Mouse (Mus musculus): ENCODE results near the gene Rsc1a1.
A peak's percentile ranks its signal among the peaks of the same experiment; 100 is the strongest.

Rsc1a1 gene

GRCm38 (mm10) chr4:141694719-141695118 is 9.3 kb upstream of the Rsc1a1 start:
- DNase-seq (ENCODE audit: low spot score) = no peak

GRCm38 (mm10) chr4:141688505-141688904 is 3.1 kb upstream of the Rsc1a1 start:
- no peak for DNase-seq (ENCODE audit: low spot score)

GRCm38 (mm10) chr4:141686525-141686924 is 1.1 kb upstream of the Rsc1a1 start:
- DNase-seq (ENCODE audit: low spot score) = no peak

GRCm38 (mm10) chr4:141686093-141686492 is 694 bp upstream of the Rsc1a1 start:
- no peak for DNase-seq (ENCODE audit: low spot score)

- DNase-seq (ENCODE audit: low spot score) = no peak
Measured at GRCm38 (mm10) chr4:141682706-141683230, 2.6 kb downstream of the Rsc1a1 start.

- DNase-seq (ENCODE audit: low spot score) = no peak
Measured at GRCm38 (mm10) chr4:141681767-141682166, 3.6 kb downstream of the Rsc1a1 start.

DNA sequence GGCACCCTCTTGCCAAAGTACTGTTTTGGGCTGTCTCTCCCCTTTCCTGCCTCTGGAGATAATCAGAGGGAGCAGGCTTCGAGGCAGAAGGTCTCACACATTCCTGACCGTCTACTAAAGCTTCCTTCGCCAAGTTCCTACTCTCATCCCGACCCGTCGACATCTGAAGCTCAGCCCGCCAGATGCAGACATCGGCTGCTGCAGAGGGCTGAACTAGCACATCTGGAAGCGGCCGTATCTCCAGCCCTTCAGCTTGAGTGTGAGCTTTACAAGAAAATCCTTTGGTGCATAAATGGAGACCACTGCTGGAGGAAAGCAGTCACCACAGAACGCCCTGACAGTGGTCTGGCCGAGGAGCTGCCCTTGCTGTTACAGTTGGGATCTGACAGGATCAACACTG is 4.5 kb downstream of the Rsc1a1 start:
- DNase-seq (ENCODE audit: low spot score) = no peak

GRCm38 (mm10) chr4:141679016-141679415 is 6.4 kb downstream of the Rsc1a1 start:
- no peak for DNase-seq (ENCODE audit: low spot score)

GRCm38 (mm10) chr4:141676462-141676979 is 8.9 kb downstream of the Rsc1a1 start:
- no peak for DNase-seq (ENCODE audit: low spot score)

- DNase-seq (ENCODE audit: low spot score) = no peak
Measured at GRCm38 (mm10) chr4:141672325-141672724, 13.1 kb downstream of the Rsc1a1 start.

DNA sequence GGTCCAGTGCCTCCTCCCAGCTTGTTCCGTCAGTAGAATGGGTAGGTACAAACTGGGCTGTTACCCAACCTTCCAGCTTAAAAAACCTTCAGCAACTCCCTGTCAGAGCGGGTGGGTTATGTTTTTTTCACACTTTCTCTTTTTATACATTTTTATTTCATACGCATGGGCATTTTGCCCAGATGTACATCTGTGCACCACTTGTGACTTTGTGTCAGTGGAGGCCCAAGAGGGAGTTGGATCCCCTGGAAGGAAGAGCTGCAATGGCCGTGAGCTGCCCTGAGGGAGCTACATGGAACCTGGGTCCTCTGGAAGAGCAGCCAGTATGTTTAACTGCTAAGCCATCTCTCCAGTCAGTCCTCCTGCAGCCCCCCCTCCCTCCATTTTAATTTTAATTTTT is 14.0 kb downstream of the Rsc1a1 start:
- no peak for DNase-seq (ENCODE audit: low spot score)

DNA sequence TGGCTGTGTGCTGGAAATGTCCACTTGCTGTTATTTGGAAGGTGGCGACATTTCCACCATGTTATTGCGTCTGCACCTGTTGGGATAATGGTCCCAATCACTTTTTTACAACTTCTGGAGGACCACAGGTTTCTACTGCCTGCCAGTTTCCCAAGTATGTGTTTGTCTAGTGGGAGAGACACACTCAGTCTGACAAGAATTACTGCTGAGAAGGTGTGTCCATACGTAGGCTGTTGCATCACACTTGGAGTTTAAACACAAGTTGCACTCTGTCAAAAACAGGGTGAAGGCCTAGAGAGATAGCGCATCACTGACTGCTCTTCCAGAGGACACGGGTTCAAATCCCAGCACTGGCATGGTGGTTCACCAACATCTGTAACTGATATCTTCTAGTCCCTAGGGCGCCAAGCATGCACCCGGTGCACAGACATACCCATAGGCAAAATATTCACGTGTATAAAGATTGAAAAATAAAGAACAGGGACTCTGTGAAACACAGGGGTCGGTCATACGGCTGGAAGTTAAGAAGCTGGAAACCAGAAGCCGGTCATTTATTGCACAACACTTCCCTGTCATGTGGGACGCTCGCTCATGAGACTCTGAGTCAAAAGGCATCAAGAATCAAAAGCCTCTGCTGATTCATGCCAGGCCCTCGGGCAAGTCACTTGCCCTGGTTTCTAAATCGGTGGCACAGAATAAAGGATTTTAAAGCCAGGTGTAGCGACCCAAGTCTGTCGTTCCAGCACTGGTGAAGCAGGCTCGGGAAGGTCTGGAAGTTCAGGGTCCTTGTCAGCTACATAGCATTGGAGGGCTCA is 15.3 kb downstream of the Rsc1a1 start:
- DNase-seq (ENCODE audit: low spot score) = no peak

GRCm38 (mm10) chr4:141664799-141665198 is 20.6 kb downstream of the Rsc1a1 start, which contains the start of gene Plekhm2:
TSS of gene Plekhm2 (minus strand) at chr4:141664899.
- DNase-seq (ENCODE audit: low spot score) = no peak

DNA sequence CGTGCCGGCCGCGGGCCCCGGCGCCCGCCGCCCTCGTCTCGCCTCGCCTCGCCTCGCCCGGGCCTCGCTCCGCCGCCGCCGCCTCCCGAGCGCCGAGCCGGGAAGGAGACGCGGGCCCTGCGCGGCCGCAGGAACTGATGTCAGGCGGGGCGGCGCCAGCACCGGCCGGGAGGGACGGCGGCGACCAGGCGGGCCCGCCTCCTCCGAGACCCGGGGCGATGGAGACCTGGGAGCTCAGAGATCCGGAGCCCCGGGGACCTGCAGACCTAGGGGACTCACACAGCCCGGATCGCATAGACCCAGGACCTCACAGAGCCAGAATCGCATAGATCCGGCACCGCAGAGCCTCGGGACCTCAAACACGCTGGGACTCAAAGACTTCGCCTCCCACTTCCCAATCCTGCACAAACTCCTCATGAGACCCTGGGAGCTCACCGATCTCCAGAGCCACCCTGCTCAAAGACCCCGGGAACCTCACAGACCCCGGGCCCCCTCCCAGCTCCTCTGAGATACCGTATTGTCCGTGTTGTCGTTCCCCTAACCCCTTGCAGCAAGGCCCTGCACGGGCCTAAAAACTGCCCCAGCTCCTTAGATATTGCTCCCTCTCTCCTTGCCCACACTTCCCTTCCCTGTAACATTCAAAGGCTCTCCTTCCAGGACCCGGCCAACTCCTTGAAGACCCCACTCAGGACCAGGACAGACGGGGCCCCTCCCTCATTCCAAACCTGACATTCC is 21.2 kb downstream of the Rsc1a1 start:
- peak; percentile 74 for DNase-seq (ENCODE audit: low spot score)

GRCm38 (mm10) chr4:141663122-141663931 is 22.1 kb downstream of the Rsc1a1 start:
- peak; percentile 41 for DNase-seq (ENCODE audit: low spot score)

DNA sequence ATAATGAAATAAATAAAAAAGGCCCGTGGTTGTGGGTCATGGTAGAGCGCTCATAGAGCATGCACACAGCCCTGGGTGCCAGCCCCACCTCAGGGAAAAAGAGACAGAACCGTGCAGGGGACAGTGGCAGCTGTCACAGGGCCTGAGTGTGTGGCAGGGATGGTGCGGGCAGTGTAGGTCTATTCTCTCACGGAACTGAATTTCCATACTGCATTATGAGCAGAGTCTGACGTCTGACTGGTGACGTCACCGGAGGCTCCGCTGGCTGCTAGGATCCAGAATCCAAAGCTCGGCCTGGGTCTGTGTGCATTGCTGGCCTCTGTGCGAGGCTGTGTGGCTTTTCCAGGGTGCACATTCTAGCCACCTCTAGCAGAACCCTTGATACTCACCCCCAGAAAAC is 24.5 kb downstream of the Rsc1a1 start:
- DNase-seq (ENCODE audit: low spot score) = no peak

DNA sequence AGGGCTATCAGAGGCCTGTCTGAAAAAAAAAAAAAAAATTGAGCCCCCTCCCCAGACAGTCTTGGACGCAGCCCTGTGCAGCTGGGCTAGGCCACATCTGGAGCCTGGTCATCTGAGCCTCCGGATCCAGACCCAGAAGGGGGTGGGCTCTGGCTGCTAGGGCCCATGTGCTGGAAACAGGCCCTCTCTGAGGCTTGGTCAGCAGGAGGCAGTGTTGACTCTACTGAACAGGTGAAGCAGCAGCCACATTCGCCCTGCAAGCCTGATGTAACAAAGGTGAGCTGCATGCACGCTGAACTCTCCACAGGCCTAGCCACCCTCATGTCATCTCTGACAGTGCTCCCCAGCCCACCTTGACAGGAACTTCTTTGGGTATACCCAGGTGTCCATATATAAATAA is 25.7 kb downstream of the Rsc1a1 start:
- no peak for DNase-seq (ENCODE audit: low spot score)

DNA sequence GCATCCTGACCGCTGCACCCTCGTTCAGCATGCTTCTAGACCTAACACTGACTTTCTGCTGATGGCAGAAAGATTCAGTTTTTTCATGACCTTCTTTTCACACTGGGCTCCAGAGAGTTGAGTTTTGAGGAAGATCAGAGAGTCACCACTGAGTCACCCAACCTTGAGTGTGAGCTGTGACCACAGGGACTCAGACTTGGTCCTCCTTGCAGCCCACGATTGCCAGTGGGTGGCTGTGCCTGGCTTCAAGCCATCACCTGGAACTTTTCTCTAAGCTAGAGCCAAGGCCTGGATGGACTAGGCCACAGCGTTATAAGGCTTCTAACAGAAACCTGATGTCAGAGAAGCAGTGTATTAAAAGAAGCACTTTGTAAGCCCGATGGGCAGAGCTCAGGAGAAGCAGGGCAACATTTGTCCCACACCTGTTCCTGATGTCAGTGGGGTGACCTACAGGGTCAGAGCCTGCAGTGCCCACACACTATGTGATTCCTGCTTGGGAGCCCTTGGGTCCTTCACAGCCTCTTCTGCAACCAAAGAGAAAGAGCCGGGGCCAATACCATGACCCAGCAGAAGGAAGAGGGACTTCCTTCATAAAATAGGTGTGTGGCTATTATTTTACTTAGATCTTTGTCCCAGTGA is 26.4 kb downstream of the Rsc1a1 start:
- DNase-seq (ENCODE audit: low spot score) = no peak

DNA sequence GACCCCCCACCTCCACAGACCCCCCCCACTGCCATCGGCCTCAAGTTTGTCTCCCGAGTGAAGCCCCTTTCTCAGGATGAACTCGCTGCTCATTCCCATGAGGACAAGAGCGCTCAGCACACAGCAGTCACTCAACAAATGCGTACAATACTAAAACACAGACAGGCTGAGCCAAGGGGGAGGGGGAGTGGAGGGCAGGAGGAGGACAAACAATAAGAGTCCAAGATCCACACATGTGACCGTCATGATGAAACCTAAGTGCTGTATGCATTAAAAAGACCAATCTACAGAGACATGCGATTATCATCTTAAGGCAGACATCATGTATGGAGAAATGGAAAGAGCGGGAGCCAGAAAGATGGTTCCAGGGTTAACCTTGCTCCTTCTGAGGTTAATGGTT is 28.5 kb downstream of the Rsc1a1 start:
- no peak for DNase-seq (ENCODE audit: low spot score)

DNA sequence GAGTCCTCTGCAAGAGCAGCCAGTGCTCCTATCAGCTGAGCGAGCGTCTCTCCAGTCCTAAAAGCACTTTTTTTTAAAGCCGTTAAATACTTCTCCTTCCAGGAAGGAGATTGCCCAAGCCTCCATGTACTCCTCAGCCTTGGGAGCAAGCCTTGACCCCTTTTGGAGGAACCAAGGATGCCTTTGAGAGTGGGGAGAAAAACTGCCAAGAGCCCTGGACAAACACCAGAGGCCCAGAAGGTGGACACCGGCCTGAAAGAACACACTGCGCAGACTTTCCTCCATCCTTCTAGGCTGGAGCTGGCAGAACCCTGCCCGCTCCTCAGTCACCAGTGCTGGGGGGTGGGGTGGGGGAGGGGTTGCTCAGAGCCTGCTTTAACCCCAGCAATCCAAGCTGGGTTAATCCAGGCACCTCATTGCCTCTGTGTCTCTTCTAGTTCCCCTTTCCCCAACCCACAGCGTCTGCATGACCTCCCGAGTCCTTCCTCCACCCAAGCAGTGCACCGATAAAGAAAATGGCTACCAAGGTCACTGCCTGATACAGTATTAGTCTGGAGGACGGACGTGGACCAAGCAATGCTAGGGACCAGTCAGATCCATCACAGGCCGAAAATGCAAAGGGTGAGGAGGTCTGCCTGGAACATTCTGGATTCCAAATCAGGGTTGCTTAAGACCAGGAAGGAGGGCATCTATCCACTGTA is 29.3 kb downstream of the Rsc1a1 start:
- DNase-seq (ENCODE audit: low spot score) = no peak

DNA sequence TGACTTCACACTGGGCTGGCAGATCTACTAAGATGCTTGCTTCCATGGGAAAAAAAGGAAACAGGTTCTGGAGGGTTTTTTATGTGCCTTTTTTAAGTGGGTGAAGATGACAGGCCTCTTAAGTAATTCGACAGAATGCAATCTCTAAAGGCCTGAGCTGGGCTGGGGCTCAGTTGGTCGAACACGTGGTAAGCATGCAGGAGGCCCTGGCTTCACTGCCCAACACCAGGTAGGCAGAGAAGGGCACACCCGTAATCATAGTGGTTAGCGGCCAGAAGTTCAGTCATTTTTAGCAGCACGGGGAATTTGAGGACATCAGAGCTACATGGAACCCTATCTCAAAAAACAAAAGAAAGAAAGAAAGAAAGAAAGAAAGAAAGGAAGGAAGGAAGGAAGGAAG is 30.9 kb downstream of the Rsc1a1 start:
- no peak for DNase-seq (ENCODE audit: low spot score)
